ENCODE assay signal across 11 mouse cellular contexts in genomic region chr9:64572629-64573190, GRCm38 (mm10).
DNase-seq lines count a peak whose midpoint lies in the region; ATAC-seq and TF ChIP-seq lines count a peak whose summit lies in the region.
"Had no signal": no experiment of that assay in that cellular context is flagged by ENCODE, and none has a peak within 500 bp of the region (broad histone marks: within the 10 kb centered on the region; RNA-seq: fewer than 3 reads in every experiment).

No protein-coding gene starts in this region.

- H3K27ac ChIP-seq in heart, embryonic 13.5 days (replicated peaks) = peak overlapping the region; percentile 59
- H3K27ac ChIP-seq in heart, postnatal 0 days (ENCODE audit: low read depth) = no peak overlapping the region
- H3K27ac ChIP-seq: intestine, embryonic 15.5 days; macrophage had no signal

- no peak for TF ChIP-seq CTCF in heart, postnatal 0 days (IDR thresholded peaks at IDR 0.05; ENCODE audit: low read depth)

- peaks cover 34% of the 10 kb centered on the region for H3K4me1 ChIP-seq in heart, embryonic 13.5 days
- H3K4me1 ChIP-seq in heart, postnatal 0 days (ENCODE audit: control insufficient read depth, insufficient read depth) = no peaks in the 10 kb centered on the region

- H3K27me3 ChIP-seq in heart, embryonic 13.5 days (replicated peaks) = peaks cover 4% of the 10 kb centered on the region; the same call in 1 of the 2 replicates
- 0 out of 2 replicates have a peak, but pooled peaks cover 3% of the 10 kb centered on the region for H3K27me3 ChIP-seq in heart, postnatal 0 days (ENCODE audit: control insufficient read depth, insufficient read depth, low read length)
- H3K27me3 ChIP-seq: intestine, embryonic 15.5 days had no signal

- no peak overlapping the region for H3K4me2 ChIP-seq in heart, embryonic 13.5 days
- H3K4me2 ChIP-seq in heart, postnatal 0 days (ENCODE audit: low read depth, low read length) = no peak overlapping the region
- H3K4me2 ChIP-seq: intestine, embryonic 15.5 days had no signal

- H3K4me3 ChIP-seq in heart, embryonic 13.5 days = no peak overlapping the region
- no peak overlapping the region for H3K4me3 ChIP-seq in heart, postnatal 0 days (ENCODE audit: low read depth, low read length)
- H3K4me3 ChIP-seq: intestine, embryonic 15.5 days had no signal

- DNase-seq in cerebellum, adult 11-12 months = peak; percentile 39
- no peak for DNase-seq in cerebellum, adult 9-10 months
- no peak for DNase-seq in heart, postnatal 25 days (ENCODE audit: low spot score)
- DNase-seq in heart, postnatal 0 days (ENCODE audit: low spot score) = peak; percentile 66
- peak; percentile 8 for DNase-seq in lung, postnatal 14 days
- no peak for DNase-seq in left cerebral cortex, adult 8-10 months (ENCODE audit: low spot score in 2 of 2)
- no peak for DNase-seq in gastrocnemius, postnatal 4 days (ENCODE audit: low spot score in 2 of 2)
- DNase-seq: kidney, postnatal 14 days had no signal

- WGBS in heart, embryonic 13.5 days = 52% methylated on average over 7 of the region's 7 CpGs
- 40% methylated on average over 7 of the region's 7 CpGs for WGBS in heart, postnatal 0 days

- no peak for TF ChIP-seq EP300 in heart, postnatal 0 days (IDR thresholded peaks at IDR 0.05; ENCODE audit: low read depth)

- intact Hi-C loops in heart, postnatal 25 days (cut with DNase I) = no loop called here

- H3K9ac ChIP-seq in heart, embryonic 13.5 days = no peak overlapping the region
- H3K9ac ChIP-seq in heart, postnatal 0 days (replicated peaks; ENCODE audit: low read depth, low read length) = no peak overlapping the region
- H3K9ac ChIP-seq: intestine, embryonic 15.5 days had no signal

- H3K9me3 ChIP-seq in heart, embryonic 13.5 days = no peaks in the 10 kb centered on the region
- H3K9me3 ChIP-seq in heart, postnatal 0 days (replicated peaks; ENCODE audit: control insufficient read depth, low read length) = no peaks in the 10 kb centered on the region
- H3K9me3 ChIP-seq: intestine, embryonic 15.5 days had no signal

- no peaks in the 10 kb centered on the region for H3K36me3 ChIP-seq in heart, embryonic 13.5 days
- no peaks in the 10 kb centered on the region for H3K36me3 ChIP-seq in heart, postnatal 0 days (replicated peaks; ENCODE audit: control insufficient read depth, insufficient read depth, low read length)
- H3K36me3 ChIP-seq: intestine, embryonic 15.5 days had no signal

- no peak for ATAC-seq in heart, embryonic 13.5 days (ENCODE audit: extremely low read depth, insufficient number of reproducible peaks, low FRiP score, low TSS enrichment)
- ATAC-seq in heart, postnatal 0 days (ENCODE audit: insufficient read depth, low read depth) = peak; percentile 96
- ATAC-seq: intestine, embryonic 15.5 days had no signal

Comparison
In these comparisons a context has a peak if more than half of its experiments do, and no peak if none do; other contexts are left out.
1. DNase-seq: peak in cerebellum, adult 11-12 months (single experiment), heart, postnatal 0 days (single experiment) and lung, postnatal 14 days (single experiment); none in cerebellum, adult 9-10 months (single experiment), heart, postnatal 25 days (single experiment), left cerebral cortex, adult 8-10 months (0 of 2) and gastrocnemius, postnatal 4 days (0 of 2).